Mouse (Mus musculus) spleen, embryonic (tissue): Measurements from ENCODE around the gene Cab39l.
"Not testable (repeated sequence)": the region's sequence is repeated elsewhere in the genome, so short reads cannot be mapped to it uniquely, and the experiment has no call there.

ENCODE experiments used
- CTCF ChIA-PET: fragments of 350-600 bp; sonication (Branson Sonifier 250); formaldehyde crosslinking; loops from one replicate; lab custom pipeline; 2022; lab: Charles Lee

Cab39l gene

GRCm38 (mm10) chr14:59440558-59441471 is at the start of gene Cab39l, which contains the start of gene Setdb2:
Cab39l (plus strand) TSS chr14:59440972.
Setdb2 (minus strand) TSS chr14:59440884.
- CTCF ChIA-PET = no interaction called here

DNA sequence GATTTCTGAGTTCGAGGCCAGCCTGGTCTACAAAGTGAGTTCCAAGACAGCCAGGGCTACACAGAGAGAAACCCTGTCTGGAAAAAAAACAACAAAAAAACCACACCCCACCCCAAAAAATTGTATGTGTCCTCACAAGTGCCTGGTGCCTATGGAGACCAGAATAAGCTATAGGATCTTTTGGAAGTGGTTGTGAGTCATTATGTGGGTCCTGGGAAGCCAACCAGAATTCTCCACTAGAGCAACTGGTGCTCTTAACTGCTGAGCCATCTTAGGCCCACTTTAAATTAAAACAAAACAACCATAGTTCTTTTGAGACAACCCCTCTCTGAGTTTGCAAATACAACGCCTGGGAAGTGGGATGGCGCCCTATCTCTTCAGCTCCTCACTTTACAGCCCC is 45.5 kb upstream of the Cab39l start, which contains the start of gene Phf11c:
Gene Phf11c (minus strand): TSS at position 101 of the 400 bp plus-strand sequence.
- CTCF ChIA-PET = no interaction called here

- CTCF ChIA-PET = no interaction called here
Measured at GRCm38 (mm10) chr14:59396999-59397398, 43.8 kb upstream of the Cab39l start.

DNA sequence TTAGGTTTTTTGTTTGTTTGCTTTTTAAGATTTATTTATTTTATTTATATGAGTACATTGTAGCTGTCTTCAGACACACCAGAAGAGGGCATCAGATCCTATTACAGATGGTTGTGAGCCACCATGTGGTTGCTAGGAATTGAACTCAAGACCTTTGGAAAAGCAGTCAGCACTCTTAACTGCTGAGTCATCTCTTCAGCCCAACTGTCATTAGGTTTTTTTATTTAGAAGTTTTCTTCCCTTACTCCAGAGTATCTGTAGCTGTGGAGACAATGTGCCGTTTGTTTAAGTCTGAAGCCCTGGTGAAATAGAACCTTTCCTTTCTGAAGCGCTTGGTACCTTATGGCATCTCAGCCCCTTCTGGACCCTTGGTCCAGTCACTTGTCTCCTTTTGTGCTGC is 25.8 kb upstream of the Cab39l start:
- CTCF ChIA-PET = not testable (repeated sequence)

DNA sequence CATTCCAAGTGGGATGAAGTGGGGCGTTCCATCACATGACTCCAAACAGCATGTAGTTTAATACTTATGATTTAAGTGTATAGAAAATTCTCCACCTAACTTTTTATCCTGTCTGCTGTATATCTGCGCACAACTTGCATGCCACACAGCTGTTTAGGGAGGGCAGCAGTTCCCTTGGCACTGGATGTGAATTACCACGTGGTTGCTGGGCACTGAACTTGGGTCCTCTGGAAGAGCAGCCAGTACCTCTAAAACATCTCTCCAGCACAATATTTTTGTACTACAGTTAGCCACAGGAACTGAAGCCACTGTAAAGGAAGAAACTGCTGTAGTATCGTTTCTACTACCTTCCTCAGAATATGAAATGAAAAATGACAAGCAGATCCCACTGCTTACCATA is 22.6 kb upstream of the Cab39l start:
- CTCF ChIA-PET = no interaction called here

GRCm38 (mm10) chr14:59422912-59423663 is 17.7 kb upstream of the Cab39l start:
- CTCF ChIA-PET = no interaction called here

DNA sequence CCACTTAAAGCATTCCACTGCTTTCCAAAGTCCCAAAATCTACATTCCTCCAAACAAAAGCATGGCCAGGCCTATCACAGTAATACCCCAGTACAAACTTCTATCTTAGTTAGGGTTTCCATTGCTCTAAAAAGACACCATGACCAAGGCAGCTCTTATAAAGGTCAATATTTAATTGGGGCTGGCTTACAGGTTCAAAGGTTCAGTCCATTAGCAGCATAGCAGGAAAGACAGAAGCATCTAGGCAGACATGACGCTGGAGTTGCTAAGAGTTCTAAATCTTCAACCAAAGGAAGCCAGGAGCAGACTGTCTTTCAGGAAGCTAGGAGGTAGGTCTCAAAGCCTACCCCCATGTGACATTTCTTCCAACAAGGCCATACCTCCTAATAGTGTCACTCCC is 10.2 kb upstream of the Cab39l start:
- CTCF ChIA-PET = no interaction called here

DNA sequence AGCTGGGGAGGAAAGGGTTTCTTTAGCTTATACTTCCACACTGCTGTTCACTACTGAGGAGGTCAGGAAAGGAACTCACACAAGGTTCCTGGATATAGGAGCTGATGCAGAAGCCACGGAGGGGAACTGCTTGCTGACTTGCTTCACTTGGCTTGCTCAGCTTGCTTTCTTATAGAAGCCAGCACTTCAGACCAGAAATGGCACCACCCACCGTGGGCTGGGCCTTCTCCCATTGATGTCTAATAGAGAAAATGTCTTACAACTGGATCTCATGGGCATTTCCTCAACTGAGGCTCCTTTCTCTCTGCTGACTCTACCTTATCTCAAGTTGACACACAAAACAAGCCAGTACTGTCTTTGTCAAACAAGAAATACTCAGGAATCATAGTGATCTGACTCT is 6.9 kb upstream of the Cab39l start:
- CTCF ChIA-PET = interaction anchor here (0.6 kb wide), 1 partner anchor 90 kb away, joined by 3 read pairs; no protein-coding TSS in a partner anchor

DNA sequence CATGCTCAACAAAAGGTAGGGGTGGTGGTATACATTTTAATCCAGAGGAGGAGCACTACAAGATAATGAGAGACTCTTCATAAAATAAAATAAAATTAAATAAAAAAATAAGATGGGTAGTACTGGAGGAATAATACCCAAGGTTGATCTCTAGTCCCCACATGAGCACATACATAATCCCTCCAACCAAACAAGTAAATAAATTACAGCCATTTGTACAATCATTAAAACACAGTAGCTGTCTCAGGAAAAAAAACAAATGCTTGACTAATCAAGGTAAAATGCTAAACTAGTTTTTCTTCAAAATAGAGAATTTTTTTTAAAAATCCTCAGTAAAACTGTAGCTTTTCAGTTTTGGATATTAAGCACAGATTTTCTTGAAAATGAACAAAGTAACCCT is 5.6 kb upstream of the Cab39l start:
- CTCF ChIA-PET = interaction anchor here (0.6 kb wide), 1 partner anchor 153 kb away, joined by 5 read pairs; no protein-coding TSS in a partner anchor

DNA sequence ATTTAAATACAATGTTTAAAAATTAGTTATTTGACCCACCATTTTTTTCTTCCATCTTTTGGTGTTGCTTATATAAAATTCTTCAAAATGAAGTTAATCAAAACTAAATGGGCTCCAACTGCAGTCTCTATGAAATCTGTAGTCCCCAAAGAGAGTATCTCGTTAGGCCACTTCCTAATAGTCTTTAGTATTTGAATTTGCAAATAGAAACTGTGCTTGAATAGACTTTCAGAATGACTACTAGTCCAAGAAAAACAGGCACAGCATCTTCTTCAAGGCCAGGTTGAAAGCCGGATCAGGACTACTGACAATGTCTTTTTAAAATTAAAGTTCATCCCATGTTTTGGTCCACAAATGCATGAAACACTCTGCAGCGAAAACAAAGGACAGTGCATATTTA is 3.4 kb upstream of the Cab39l start:
- CTCF ChIA-PET = interaction anchor here (0.6 kb wide), 2 partner anchors 11 to 52 kb away, joined by 3 read pairs; no protein-coding TSS in a partner anchor

DNA sequence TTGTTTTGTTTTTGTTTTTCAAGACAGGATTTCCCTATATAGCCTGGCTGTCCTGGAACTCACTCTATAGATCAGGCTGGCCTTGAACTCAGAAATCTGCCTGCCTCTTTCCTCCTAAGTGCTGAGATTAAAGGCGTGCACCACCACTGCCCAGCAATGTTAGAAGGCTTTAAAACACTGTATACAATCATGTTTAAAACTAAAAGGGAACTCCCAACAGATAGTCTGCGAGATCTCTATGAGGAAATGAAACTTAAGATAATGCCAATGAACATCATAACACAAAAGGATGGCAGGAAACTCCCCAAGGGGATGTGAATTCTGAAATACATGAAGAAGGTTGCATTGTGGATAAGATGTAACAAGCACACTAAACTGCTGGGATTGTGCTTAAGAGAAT is 2.3 kb upstream of the Cab39l start:
- CTCF ChIA-PET = no interaction called here

GRCm38 (mm10) chr14:59440039-59440438 is 733 bp upstream of the Cab39l start:
- CTCF ChIA-PET = no interaction called here

DNA sequence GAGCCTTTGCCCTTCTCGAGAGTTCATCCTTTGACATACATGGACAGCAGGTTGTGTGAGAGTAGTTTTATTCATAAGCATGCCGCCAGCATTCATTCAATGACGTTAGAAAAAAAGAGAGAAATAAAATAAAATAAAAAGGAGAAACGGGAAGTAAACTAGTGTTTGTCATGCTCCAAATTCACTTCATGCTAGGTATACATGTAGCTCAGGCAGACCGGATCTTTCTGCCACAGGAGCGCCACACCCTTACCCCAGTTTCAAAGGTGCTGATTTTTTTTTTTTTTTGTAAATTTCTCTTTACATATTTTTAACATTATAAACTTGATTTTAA is 667 bp downstream of the Cab39l start:
- CTCF ChIA-PET = interaction anchor here (0.7 kb wide), 1 partner anchor 29 kb away, joined by 8 read pairs; no protein-coding TSS in a partner anchor

GRCm38 (mm10) chr14:59445421-59445820 is 4.6 kb downstream of the Cab39l start:
- CTCF ChIA-PET = no interaction called here

GRCm38 (mm10) chr14:59447981-59448380 is 7.2 kb downstream of the Cab39l start:
- CTCF ChIA-PET = interaction anchor here (0.7 kb wide), 1 partner anchor 10 kb away, joined by 3 read pairs; no protein-coding TSS in a partner anchor

- CTCF ChIA-PET = no interaction called here
Measured at GRCm38 (mm10) chr14:59466503-59466902, 25.7 kb downstream of the Cab39l start.

- CTCF ChIA-PET = no interaction called here
Measured at GRCm38 (mm10) chr14:59467798-59468197, 27.0 kb downstream of the Cab39l start.

DNA sequence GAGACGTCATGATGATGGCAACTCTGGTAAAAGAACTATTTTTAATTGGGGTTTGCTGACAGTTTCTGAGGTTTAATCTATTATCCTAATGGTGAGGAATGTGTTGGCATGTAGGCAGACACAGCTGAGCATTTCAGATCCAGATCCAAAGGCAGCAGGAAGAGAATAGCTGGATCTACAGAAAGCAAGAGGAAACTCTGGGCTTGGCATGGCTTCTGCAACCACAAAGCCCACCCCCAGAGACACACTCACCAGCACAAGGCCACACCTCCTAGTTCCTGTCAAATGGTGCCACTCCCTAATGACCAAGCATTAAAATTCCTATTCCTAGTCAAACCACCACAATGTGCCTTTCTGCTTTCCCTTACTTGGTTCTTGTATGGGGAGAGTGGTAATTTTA is 30.0 kb downstream of the Cab39l start:
- CTCF ChIA-PET = no interaction called here

GRCm38 (mm10) chr14:59478699-59479098 is 37.9 kb downstream of the Cab39l start:
- CTCF ChIA-PET = no interaction called here

GRCm38 (mm10) chr14:59485247-59485810 is 44.6 kb downstream of the Cab39l start:
- CTCF ChIA-PET = no interaction called here

- CTCF ChIA-PET = interaction anchor here (0.5 kb wide), 1 partner anchor 66 kb away, joined by 3 read pairs; no protein-coding TSS in a partner anchor
Measured at GRCm38 (mm10) chr14:59492376-59492775, 51.6 kb downstream of the Cab39l start.

GRCm38 (mm10) chr14:59497928-59498327 is 57.2 kb downstream of the Cab39l start:
- CTCF ChIA-PET = no interaction called here
